Mouse (Mus musculus): ENCODE data around the gene Gm38392. TPM values are rescaled to one million over a fixed set of nuclear protein-coding genes. Genes with fewer than 3 reads are reported as not detected.

The Gm38392 gene
- polyA plus RNA-seq, 1 experiment from 2014 or later, result 0.33 TPM

DNA sequence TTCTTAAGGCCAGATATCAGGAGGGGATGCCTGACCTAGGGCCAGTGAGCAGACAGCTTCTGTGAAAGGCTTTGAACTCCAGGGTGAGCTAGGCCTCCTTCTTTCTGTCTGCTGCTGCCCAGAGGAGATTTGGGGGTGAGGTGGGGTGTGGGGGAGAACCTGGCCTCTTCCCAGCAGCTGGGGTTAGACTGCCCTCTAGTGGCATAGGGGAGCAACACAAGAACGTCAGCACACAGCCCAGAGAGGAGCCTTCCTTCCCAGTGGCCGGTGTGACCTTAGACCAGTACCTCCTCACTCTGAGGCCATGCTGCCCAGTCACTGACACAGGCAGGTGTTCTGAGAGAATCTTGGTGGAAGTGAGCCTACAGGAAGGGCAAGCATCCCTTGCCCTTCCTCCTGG is 42.9 kb downstream of the Gm38392 start:
- H3K4me1 ChIP-seq (replicated peaks), result peaks cover 48% of the 10 kb centered on the region
- 0 out of 2 replicates have a peak overlapping the region, but pooled peaks have one; percentile 52 for H3K9ac ChIP-seq
- H3K36me3 ChIP-seq, result no peaks in the 10 kb centered on the region
- H3K27me3 ChIP-seq, result peaks cover 43% of the 10 kb centered on the region
- WGBS, result 7% methylated on average over 2 of the region's 2 CpGs
- H3K4me2 ChIP-seq, result no peak overlapping the region
- H3K27ac ChIP-seq (replicated peaks), result 0 out of 2 replicates have a peak overlapping the region, but pooled peaks have one; percentile 74
- no peak for ATAC-seq (ENCODE audit: low read depth)
- H3K9me3 ChIP-seq, result no peaks in the 10 kb centered on the region
- no peak overlapping the region for H3K4me3 ChIP-seq

GRCm38 (mm10) chr3:88242531-88242930 is 44.5 kb downstream of the Gm38392 start:
- peak overlapping the region; percentile 36 for H3K4me2 ChIP-seq
- no peaks in the 10 kb centered on the region for H3K9me3 ChIP-seq
- H3K9ac ChIP-seq, result peak overlapping the region; percentile 52
- 1% methylated on average over 13 of the region's 13 CpGs for WGBS
- peaks cover 43% of the 10 kb centered on the region for H3K27me3 ChIP-seq
- H3K4me3 ChIP-seq, result 0 out of 2 replicates have a peak overlapping the region, but pooled peaks have one; percentile 0
- H3K4me1 ChIP-seq (replicated peaks), result peaks cover 64% of the 10 kb centered on the region
- H3K27ac ChIP-seq (replicated peaks), result peak overlapping the region; percentile 98
- peak; percentile 50 for ATAC-seq (ENCODE audit: low read depth)
- H3K36me3 ChIP-seq, result no peaks in the 10 kb centered on the region

DNA sequence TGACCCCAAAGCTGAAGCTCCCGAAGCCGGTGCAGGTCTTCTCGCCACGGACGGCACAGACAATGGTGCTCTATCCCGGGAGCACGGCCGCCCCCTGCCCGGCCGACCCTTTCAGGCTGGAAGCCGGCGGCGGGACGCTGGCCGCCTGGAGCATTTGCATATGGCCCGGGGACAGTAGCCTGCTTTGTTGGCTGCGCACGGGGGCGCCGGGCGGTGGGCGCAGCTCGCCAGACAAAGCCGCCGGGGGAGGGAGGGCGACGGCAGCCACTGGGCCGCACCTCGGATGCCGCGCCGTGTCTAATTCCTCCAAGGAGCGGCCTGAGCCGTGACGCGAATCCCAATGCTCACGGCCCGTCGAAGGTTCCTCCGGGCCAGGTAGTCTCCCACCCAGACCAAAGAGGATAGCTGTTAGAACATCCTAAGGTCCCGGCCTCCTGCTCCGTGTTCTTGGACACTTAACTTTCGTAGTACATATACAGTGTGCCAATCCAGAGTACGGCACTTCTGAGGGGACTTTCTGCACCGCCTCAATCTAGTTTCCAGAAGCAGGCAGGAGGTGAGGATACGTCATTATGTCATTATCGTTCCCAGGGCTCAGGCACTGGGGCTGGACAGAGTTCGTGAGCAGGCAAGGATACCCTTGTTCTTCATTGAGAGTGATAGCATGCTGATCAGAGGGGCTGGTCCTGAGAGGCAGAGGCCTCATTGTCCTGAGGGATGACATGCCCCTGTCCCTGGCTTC is 45.8 kb downstream of the Gm38392 start:
- 1% methylated on average over 48 of the region's 48 CpGs for WGBS
- peaks cover 77% of the 10 kb centered on the region for H3K4me1 ChIP-seq (replicated peaks)
- H3K9ac ChIP-seq, result peak overlapping the region; percentile 58

DNA sequence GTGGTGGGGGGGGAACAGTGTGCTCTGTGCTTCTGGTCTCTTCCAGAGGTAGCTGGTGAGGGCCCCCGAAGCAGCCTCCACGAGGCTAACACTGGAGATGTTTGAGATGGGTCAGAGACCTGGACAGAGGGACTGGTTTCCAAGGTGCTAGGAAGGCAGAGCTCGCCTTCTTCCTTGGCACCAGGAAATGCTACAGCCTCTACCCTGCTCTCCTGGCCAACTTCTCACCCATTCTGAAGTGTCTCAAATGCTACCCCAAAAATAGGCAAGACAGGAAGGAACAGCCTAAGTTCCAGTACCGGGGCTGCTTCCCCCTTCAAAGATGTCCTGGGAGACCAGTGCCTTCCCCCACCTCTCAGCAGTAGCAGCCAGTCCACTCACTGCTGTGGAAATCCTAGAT is 47.6 kb downstream of the Gm38392 start:
- peak overlapping the region; percentile 58; the same call in 1 of the 2 replicates for H3K9ac ChIP-seq
- no peaks in the 10 kb centered on the region for H3K36me3 ChIP-seq
- H3K9me3 ChIP-seq, result no peaks in the 10 kb centered on the region
- ATAC-seq (ENCODE audit: low read depth), result no peak; the same call in 1 of the 2 replicates
- H3K27ac ChIP-seq (replicated peaks), result peak overlapping the region; percentile 98
- peaks cover 33% of the 10 kb centered on the region for H3K27me3 ChIP-seq
- 57% methylated on average over 4 of the region's 4 CpGs for WGBS
- H3K4me2 ChIP-seq, result peak overlapping the region; percentile 13; the same call in 1 of the 2 replicates
- peaks cover 89% of the 10 kb centered on the region for H3K4me1 ChIP-seq (replicated peaks)
- no peak overlapping the region for H3K4me3 ChIP-seq

More for the DNA sequence above, 45.8 kb downstream of the Gm38392 start:
- H3K27me3 ChIP-seq, result peaks cover 43% of the 10 kb centered on the region
- H3K27ac ChIP-seq (replicated peaks), result peak overlapping the region; percentile 98
- peak overlapping the region; percentile 50 for H3K4me2 ChIP-seq
- H3K9me3 ChIP-seq, result no peaks in the 10 kb centered on the region
- H3K36me3 ChIP-seq, result no peaks in the 10 kb centered on the region
- H3K4me3 ChIP-seq, result peak overlapping the region; percentile 25
- ATAC-seq (ENCODE audit: low read depth), result peak; percentile 27

GRCm38 (mm10) chr3:88238866-88239391 is 48.1 kb downstream of the Gm38392 start:
- Histone ChIP-seq H3K4me2 (peak overlapping the region; percentile 13; the same call in 1 of the 2 replicates), H3K9ac (0 out of 2 replicates have a peak overlapping the region, but pooled peaks have one; percentile 58), H3K36me3 (no peaks in the 10 kb centered on the region), H3K4me3 (no peak overlapping the region), H3K27ac (replicated peaks) (peak overlapping the region; percentile 98), H3K4me1 (replicated peaks) (peaks cover 94% of the 10 kb centered on the region), H3K9me3 (no peaks in the 10 kb centered on the region), H3K27me3 (peaks cover 30% of the 10 kb centered on the region)
- peak; percentile 70 for ATAC-seq (ENCODE audit: low read depth)
- WGBS, result 22% methylated on average over 8 of the region's 8 CpGs

GRCm38 (mm10) chr3:88237556-88238194 is 49.3 kb downstream of the Gm38392 start:
- Histone ChIP-seq H3K4me3 (no peak overlapping the region), H3K9ac (no peak overlapping the region), H3K27ac (replicated peaks) (peak overlapping the region; percentile 98), H3K4me1 (replicated peaks) (peaks cover 95% of the 10 kb centered on the region), H3K27me3 (peaks cover 30% of the 10 kb centered on the region), H3K36me3 (no peaks in the 10 kb centered on the region), H3K4me2 (no peak overlapping the region), H3K9me3 (no peaks in the 10 kb centered on the region)
- no peak for ATAC-seq (ENCODE audit: low read depth)
- 9% methylated on average over 10 of the region's 10 CpGs for WGBS

GRCm38 (mm10) chr3:88237161-88237555 is 49.9 kb downstream of the Gm38392 start:
- peak overlapping the region; percentile 98 for H3K27ac ChIP-seq (replicated peaks)
- peaks cover 28% of the 10 kb centered on the region for H3K27me3 ChIP-seq
- 15% methylated on average over 6 of the region's 6 CpGs for WGBS
- no peaks in the 10 kb centered on the region for H3K36me3 ChIP-seq
- H3K9ac ChIP-seq, result no peak overlapping the region
- H3K4me3 ChIP-seq, result no peak overlapping the region
- H3K4me1 ChIP-seq (replicated peaks), result peaks cover 96% of the 10 kb centered on the region
- H3K4me2 ChIP-seq, result no peak overlapping the region
- H3K9me3 ChIP-seq, result no peaks in the 10 kb centered on the region
- ATAC-seq (ENCODE audit: low read depth), result no peak

DNA sequence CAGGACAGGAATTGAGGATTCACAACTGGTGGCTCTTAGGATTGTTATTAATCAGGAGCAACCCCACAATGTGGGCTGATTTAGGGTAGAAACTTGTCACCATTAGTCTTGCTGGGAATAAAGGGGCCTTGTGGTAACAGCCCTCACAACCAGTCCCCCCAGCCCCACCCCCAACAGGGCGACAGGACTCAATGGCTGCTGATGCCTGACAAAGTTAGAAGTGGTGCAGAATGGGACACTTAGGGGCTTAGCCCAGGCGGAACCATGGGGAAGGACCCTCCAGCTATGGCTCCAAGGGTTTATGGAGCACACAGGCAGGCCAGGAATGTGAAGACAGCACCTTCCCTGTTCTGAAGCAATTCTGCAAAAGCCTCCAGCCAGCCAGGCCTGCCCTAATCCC is 51.4 kb downstream of the Gm38392 start:
- H3K4me3 ChIP-seq, result no peak overlapping the region
- peaks cover 96% of the 10 kb centered on the region for H3K4me1 ChIP-seq (replicated peaks)
- H3K9me3 ChIP-seq, result no peaks in the 10 kb centered on the region
- H3K27ac ChIP-seq (replicated peaks), result peak overlapping the region; percentile 98
- H3K9ac ChIP-seq, result 0 out of 2 replicates have a peak overlapping the region, but pooled peaks have one; percentile 13
- no peak overlapping the region for H3K4me2 ChIP-seq
- ATAC-seq (ENCODE audit: low read depth), result no peak
- WGBS, result 21% methylated on average over 2 of the region's 2 CpGs
- H3K27me3 ChIP-seq, result peaks cover 14% of the 10 kb centered on the region
- H3K36me3 ChIP-seq, result no peaks in the 10 kb centered on the region

GRCm38 (mm10) chr3:88235216-88235615 is 51.8 kb downstream of the Gm38392 start:
- Histone ChIP-seq H3K4me3 (no peak overlapping the region), H3K4me1 (replicated peaks) (peaks cover 96% of the 10 kb centered on the region), H3K9ac (0 out of 2 replicates have a peak overlapping the region, but pooled peaks have one; percentile 8), H3K9me3 (no peaks in the 10 kb centered on the region), H3K27me3 (peaks cover 10% of the 10 kb centered on the region), H3K36me3 (peaks cover 2% of the 10 kb centered on the region; the same call in 1 of the 2 replicates), H3K27ac (replicated peaks) (peak overlapping the region; percentile 98), H3K4me2 (no peak overlapping the region)
- no peak for ATAC-seq (ENCODE audit: low read depth)
- WGBS, result 5% methylated on average over 3 of the region's 3 CpGs

DNA sequence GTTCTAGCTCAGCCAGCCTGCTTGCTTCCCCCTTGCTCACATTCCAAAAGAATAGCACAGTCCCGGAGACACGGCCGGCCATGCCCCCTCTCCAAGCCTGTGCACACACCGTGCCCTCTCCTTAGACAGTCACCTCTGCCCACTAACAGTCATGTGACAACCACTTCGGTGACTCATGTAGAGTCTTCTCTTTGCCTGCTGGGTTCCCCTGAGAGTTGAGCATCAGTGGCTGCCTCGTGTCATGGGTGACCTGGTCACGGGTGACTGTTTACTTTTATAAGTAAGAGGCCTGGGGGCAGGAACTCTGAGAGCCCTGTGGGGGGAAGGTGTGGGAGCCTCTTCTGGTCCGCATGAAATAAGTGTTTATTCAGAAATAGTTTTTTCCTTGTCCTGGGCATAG is 53.0 kb downstream of the Gm38392 start:
- WGBS, result 50% methylated on average over 8 of the region's 8 CpGs

DNA sequence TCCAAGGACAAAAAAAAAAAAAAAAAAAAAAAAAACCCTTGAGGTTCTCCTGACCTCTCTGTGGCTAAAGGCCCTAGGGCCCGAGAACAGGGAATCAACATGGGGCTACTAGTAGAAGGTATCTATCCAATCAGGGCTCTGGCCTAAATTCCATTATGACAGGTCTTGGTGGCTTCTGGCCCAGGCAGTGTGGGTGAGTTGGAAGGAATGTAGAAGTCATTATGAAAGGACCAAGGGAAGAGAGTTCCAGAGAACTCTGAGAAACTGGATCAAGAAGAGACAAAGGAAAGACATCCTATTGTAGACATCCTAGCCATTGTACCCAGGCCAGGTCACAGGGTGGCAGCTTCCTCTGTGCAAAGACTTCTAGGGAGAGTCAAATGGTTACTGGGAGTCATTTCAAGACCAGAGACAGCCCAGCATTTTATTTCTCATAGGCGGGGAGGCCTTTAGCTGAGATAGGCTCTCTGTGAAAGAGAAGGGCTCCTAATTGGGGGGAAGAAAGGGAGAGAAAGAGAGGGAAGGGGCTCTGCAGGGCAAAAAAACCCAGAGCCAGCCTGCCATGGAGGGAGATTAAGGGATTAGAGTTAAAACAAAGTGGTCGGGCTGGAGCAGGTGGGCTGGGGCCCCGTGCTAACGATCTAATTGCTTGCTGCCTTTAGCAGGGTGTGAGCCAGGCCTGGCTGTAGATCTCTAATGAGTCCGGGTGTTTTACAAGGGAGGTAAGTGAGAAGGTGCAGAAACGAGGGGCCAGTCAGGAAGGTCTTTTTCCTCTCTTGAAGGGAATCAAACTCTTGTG is 54.0 kb downstream of the Gm38392 start:
- ATAC-seq (ENCODE audit: low read depth), result no peak
- peak overlapping the region; percentile 98 for H3K27ac ChIP-seq (replicated peaks)
- no peaks in the 10 kb centered on the region for H3K27me3 ChIP-seq
- H3K9ac ChIP-seq, result no peak overlapping the region
- H3K4me3 ChIP-seq, result no peak overlapping the region
- no peak overlapping the region for H3K4me2 ChIP-seq
- peaks cover 21% of the 10 kb centered on the region for H3K36me3 ChIP-seq
- WGBS, result 14% methylated on average over 7 of the region's 7 CpGs
- H3K9me3 ChIP-seq, result no peaks in the 10 kb centered on the region
- peaks cover 98% of the 10 kb centered on the region for H3K4me1 ChIP-seq (replicated peaks)

More for the DNA sequence above, 53.0 kb downstream of the Gm38392 start:
- Histone ChIP-seq H3K4me3 (no peak overlapping the region), H3K27ac (replicated peaks) (peak overlapping the region; percentile 98), H3K4me1 (replicated peaks) (peaks cover 98% of the 10 kb centered on the region), H3K9ac (peak overlapping the region; percentile 14; the same call in 1 of the 2 replicates), H3K27me3 (no peaks in the 10 kb centered on the region), H3K9me3 (no peaks in the 10 kb centered on the region), H3K4me2 (no peak overlapping the region), H3K36me3 (peaks cover 14% of the 10 kb centered on the region)
- no peak for ATAC-seq (ENCODE audit: low read depth)
